Mouse (Mus musculus): ENCODE measurements around the gene Evc.
A peak's percentile ranks its signal among the peaks of the same experiment; 100 is the strongest.

The Evc gene

DNA sequence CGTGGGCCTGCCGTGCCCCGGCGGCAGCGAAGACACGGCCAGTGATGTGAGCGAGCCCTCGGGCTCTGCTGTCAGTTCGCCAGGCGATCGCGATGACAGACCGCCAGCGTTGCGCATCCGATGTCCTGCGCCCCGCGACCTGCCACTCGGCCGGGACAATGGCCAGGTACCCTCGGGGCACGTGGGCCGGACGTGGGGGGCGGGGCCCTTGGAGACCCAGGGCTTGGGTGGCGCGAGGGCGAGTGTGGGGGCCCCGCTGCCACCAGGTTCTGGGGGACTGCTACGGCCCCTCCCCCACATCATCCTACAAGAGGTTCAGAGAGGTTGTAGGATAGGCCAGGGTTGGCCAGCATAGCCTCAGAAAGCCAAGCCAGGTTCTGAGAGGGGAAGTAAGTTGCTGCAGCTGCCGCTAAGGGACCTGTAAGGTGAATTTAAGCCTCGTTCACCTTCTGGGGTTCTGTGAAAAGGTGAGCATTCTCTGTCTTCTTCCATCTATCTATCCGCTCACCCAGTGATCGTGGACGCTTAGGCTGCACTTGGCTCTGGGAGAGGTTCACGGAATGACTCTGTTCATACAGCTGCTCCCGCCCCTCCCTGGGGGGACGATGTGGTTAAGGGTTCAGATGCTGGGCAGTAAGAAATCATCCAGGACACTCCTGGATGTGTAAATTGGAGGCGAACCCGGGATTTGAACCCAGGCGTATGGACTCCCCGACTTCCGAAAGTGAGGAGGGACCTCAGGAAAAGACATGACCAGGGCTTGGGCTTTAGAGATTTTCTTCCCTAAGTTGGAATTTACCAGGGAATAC lies 94.1 kb downstream of the Evc start:
- no peak for DNase-seq (ENCODE audit: extremely low spot score, low spot score)

DNA sequence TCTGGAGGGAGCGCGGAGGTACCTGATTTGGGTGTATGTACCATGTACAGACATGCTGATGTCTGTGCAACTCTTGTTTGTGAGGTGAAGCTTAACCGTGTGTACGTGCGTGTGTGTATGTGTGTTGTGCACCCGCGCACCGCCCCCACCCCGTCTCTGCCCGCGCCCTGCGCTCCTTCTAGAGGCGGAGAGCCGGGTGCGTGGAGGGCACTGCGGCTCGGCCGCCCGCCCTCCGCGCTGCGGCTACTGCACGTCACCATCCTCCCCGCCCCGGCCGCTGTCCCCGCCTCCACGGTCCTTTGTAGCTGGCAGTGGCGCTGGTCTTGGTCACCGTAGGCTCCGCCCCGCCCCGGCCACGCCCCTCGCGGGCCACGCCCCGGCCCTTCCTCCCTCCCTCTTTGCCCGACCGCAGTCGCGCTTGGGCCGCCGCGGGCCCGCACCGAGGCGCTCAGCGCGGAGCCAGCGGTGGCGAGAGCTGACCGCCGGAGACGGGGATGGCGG lies 95.0 kb downstream of the Evc start, which contains the start of gene Crmp1:
TSS of gene Crmp1 (plus strand) at position 290 of the 501 bp plus-strand sequence.
- peak; percentile 90 for DNase-seq (ENCODE audit: extremely low spot score, low spot score)

DNA sequence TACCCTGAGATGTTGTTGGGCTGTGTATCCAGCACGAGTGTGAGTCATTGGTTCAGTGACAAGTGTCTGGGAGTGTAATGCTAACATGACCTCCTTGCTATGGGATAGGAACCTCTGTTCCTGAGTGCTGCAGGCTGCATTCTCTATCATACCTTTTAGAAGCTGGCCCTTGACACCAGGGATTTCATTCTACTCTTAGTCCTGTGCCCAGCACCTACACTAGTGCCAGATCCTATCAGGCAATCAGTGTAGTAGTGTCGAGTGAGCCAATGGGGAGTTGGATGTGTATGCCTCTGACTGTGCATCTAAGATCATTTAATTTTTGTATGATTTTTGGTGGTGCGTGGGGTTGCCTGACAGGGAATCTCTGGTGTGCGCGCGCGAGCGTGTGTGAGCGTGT lies 95.5 kb downstream of the Evc start:
- DNase-seq (ENCODE audit: extremely low spot score, low spot score), result no peak

DNA sequence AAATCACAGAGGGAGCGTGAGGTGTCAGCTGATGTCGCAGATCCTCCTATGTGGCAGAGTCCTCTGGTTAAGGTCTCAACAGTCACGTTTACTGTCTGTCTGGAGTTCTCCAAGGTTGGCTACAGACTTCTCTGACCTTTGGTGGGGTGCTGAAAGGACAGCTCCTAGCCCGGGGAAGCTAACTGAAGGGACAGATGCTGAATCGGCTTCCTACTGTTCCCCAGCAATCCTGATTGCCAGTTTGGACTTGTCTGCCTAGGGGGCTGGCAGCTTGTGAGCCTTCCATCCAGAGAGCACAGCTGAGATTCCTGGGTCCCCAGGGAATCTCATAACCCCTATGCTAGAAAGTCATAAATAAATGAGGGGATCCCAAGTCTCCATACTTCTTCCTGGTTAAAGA lies 96.1 kb downstream of the Evc start:
- peak; percentile 71 for DNase-seq (ENCODE audit: extremely low spot score, low spot score)
